Mouse (Mus musculus) 416B (cell line): Measurements from ENCODE around the gene Prpf6.

Source experiments
- DNase-seq: peaks from one replicate; pipeline ENCODE4 v3.0.0; 2011; ENCODE audit warnings: low read depth

The Prpf6 gene

GRCm38 (mm10) chr2:181591528-181592085 is at the start of gene Prpf6:
Gene Prpf6 (plus strand): TSS chr2:181591868.
- DNase-seq: no peak

- DNase-seq: no peak
These were observed 45.5 kb upstream of the Prpf6 start for GRCm38 (mm10) chr2:181546142-181546541.

DNA sequence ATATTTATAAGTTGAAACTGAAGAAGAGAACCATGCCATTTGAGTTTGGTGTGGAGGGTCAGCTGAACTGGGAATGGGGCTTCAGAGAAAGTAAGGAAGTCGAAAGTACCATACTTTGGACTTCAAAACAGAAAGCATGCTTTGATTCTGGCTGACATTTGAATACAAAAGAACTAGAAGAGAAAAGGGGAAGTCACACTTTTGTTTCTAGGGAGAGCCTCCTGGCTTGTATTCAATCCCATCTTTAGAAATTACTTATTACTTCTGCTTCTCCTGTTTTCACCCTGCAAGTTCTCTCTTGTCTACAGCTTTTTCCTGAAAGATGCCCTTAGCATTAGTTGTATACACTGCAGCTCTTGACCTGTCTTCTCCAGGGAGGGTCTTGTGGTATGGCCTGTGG is 43.4 kb upstream of the Prpf6 start:
- no peak for DNase-seq

GRCm38 (mm10) chr2:181548682-181549081 is 43.0 kb upstream of the Prpf6 start:
- DNase-seq: no peak

GRCm38 (mm10) chr2:181550233-181550632 is 41.4 kb upstream of the Prpf6 start:
- DNase-seq: no peak

- DNase-seq: peak; percentile 79
These were observed 37.9 kb upstream of the Prpf6 start for GRCm38 (mm10) chr2:181553772-181554171.

- no peak for DNase-seq
These were observed 24.3 kb upstream of the Prpf6 start for GRCm38 (mm10) chr2:181567338-181567737.

- peak; percentile 68 for DNase-seq
These were observed 23.2 kb upstream of the Prpf6 start for GRCm38 (mm10) chr2:181568272-181569008.

GRCm38 (mm10) chr2:181569856-181570255 is 21.8 kb upstream of the Prpf6 start:
- no peak for DNase-seq

DNA sequence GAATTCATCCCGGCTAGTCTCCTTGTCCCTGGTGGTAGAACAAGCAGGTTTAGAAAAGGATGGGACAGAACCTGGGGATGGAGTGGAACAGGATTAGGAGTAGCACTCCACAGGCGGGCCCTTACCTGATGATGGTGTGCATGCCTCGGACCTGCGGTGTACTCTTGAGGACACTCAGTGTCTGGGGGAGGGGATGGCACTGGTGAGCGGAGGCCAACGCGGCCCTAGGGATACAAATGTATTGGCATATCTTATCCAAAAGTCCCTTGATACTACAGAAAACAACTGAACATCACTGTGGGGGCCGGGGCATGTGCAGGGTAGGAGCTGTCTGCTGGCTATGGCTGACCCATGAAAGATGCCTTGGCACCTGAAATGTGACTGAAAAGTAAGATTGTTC is 21.3 kb upstream of the Prpf6 start:
- no peak for DNase-seq

DNA sequence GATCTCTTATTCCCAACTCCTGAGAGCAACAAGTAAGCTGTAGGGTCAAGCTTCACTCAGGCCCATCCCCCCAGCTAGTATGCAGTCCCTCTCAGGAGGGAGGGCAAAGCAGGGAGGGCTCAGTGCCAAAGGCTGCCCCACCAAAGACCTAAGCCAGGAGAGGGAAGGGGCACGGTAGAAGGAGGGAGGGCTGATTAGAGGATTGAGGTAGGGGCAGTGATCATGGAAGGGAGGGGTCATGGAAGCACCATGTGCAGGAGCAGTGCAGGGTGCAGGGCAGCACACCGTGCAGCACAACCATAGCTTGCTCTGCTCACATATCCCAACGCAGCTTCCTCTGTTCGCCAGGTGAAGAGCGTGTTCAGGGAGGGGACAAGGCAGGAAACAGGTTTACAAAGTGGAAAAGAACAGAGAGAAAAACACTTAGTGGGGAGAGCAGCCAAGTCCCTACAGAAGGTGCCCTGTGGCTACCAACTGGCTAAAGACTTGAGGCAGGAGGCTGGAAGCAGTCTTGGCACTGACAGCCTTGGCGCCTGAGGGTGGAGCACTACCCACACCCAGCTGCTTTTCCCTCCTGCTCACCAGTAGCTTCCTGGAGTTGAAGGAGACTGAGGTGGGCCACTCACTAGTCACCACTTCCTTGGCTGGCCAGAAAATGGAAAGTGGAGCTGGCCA is 20.6 kb upstream of the Prpf6 start:
- peak; percentile 42 for DNase-seq

GRCm38 (mm10) chr2:181571941-181572670 is 19.6 kb upstream of the Prpf6 start:
- no peak for DNase-seq

GRCm38 (mm10) chr2:181572921-181573920 is 18.4 kb upstream of the Prpf6 start:
- no peak for DNase-seq

- DNase-seq: no peak
These were observed 17.7 kb upstream of the Prpf6 start for GRCm38 (mm10) chr2:181573961-181574360.

DNA sequence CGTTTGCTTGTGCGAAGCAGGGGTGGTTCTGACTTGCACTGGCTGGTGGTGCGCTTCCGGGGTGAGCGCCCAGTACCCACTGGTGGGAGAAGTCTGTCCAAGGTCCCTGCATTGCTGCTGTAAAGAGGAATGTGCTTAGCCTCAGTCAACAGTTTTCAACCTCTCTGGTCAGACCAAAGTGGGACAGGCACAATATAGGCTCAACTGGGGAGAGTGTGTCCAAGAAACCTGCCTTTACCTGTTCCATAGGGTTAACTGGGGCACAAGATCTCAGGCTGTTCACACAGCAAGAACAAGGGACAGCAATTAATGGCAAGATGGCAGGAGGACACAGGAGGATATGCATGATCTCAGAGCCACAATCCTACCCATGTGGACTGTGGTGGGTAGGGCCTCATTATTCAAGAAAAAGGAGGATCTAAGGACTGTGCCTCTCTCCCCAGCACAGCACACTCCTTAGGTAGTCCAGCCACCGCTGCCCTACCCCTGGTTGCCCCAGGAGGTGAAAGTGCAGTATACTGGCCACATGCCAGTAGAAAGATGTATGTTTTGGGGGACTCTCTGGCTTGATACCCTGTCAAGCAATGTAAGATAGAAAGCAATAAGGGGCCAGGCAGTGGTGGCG is 16.6 kb upstream of the Prpf6 start:
- no peak for DNase-seq

DNA sequence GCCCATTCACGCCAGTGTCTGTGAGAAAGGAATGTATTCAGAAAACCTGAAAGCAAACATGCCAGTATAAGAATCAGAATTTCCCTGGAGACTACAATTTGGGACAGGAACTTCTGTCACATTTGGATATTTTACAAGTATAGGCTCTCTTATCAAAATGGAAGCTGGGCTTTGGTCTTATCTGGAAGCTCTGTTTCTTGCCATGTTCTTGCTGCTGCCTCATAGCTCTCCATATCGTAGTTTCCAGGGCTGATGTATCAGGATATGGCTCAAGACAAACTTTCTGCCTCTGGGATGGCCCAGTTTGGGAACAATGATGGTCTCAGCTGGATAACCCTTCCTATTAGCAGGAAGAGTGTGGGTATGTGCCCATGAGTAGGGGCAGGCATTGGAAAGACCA is 15.1 kb upstream of the Prpf6 start:
- no peak for DNase-seq

GRCm38 (mm10) chr2:181577126-181577525 is 14.5 kb upstream of the Prpf6 start:
- no peak for DNase-seq

DNA sequence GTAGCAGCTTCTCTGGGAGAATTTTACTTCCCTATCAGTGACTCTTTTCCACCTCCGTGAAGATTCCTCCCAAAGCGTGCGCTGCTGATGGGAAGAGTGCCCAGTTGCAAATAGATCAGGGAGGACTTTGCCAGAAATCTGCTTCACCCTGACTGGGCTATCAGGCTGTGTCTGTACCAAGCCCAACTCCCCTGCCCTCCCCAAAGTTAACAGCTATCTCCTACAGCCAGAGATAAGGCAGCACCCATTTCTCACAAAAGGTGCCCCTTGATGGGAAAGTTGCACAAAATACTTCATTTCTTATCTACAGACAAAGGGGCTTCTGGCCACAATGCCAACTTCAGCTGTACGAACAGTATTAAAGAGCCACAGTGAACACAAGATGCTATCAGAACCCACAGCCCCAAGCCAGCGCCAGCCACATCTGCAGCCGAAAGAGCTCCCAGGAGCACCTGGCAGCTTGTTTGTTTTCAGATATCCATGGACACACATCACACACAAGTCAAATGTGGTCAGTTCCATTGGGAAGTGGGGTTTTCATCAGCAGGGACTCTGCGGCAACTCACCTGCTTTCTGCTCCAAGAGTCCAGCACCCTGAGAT is 13.6 kb upstream of the Prpf6 start:
- no peak for DNase-seq

- no peak for DNase-seq
These were observed 12.7 kb upstream of the Prpf6 start for GRCm38 (mm10) chr2:181578790-181579618.

DNA sequence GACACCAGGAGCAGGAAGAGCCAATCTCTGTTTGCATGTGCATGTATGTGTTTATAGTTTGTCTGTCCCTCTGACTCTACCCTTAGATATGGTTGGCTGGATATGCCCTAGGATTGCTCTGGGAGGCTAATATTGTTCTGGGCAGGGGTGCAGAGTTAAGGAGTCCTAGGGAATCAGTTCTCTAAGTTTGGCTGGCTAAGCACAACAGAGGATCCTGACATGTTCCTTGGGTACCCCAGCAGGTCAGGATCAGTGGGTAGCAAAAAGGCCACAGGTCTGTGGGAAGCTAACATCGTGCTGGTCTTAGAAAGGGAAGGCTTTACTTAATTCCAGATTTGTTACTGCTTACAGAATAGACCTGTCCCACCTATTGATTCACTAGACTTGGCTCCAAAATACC is 12.0 kb upstream of the Prpf6 start:
- no peak for DNase-seq
